Mouse (Mus musculus) naive thymus-derived CD4-positive, alpha-beta T cell, adult 2 months (primary cell): ENCODE data around the gene Tbc1d17.

Source experiments
- DNase-seq: peaks from one replicate; pipeline ENCODE4 v3.0.0-alpha.2; 2011; ENCODE audit warnings: low read depth

Gene Tbc1d17

GRCm38 (mm10) chr7:44823409-44823808 is 25.5 kb downstream of the Tbc1d17 start:
- DNase-seq, result peak; percentile 48

- no peak for DNase-seq
Measured at GRCm38 (mm10) chr7:44821666-44822448, 27.0 kb downstream of the Tbc1d17 start.

GRCm38 (mm10) chr7:44820525-44820924 is 28.4 kb downstream of the Tbc1d17 start:
- no peak for DNase-seq

GRCm38 (mm10) chr7:44819863-44820262 is 29.0 kb downstream of the Tbc1d17 start:
- DNase-seq, result no peak

GRCm38 (mm10) chr7:44819391-44819790 is 29.5 kb downstream of the Tbc1d17 start:
- no peak for DNase-seq

GRCm38 (mm10) chr7:44818751-44819235 is 30.1 kb downstream of the Tbc1d17 start:
- no peak for DNase-seq

- no peak for DNase-seq
Measured at GRCm38 (mm10) chr7:44818164-44818563, 30.7 kb downstream of the Tbc1d17 start.

GRCm38 (mm10) chr7:44817441-44817840 is 31.4 kb downstream of the Tbc1d17 start:
- no peak for DNase-seq

GRCm38 (mm10) chr7:44816470-44817021 is 32.3 kb downstream of the Tbc1d17 start, which contains the start of gene Atf5:
Atf5 (minus strand) TSS chr7:44816658.
- no peak for DNase-seq

GRCm38 (mm10) chr7:44815721-44816469 is 33.0 kb downstream of the Tbc1d17 start, which contains the start of the genes Nup62 and Il4i1:
Nup62 (plus strand) TSS chr7:44816088.
Il4i1 (plus strand) TSS chr7:44816387.
- DNase-seq, result peak; percentile 99

- DNase-seq, result no peak
Measured at GRCm38 (mm10) chr7:44814952-44815553, 33.8 kb downstream of the Tbc1d17 start.

- no peak for DNase-seq
Measured at GRCm38 (mm10) chr7:44814423-44814822, 34.5 kb downstream of the Tbc1d17 start.

GRCm38 (mm10) chr7:44813985-44814384 is 34.9 kb downstream of the Tbc1d17 start:
- DNase-seq, result no peak

- no peak for DNase-seq
Measured at GRCm38 (mm10) chr7:44812651-44813325, 36.1 kb downstream of the Tbc1d17 start.

- no peak for DNase-seq
Measured at GRCm38 (mm10) chr7:44810819-44811557, 37.9 kb downstream of the Tbc1d17 start.

- DNase-seq, result no peak
Measured at GRCm38 (mm10) chr7:44810365-44810764, 38.5 kb downstream of the Tbc1d17 start.

- no peak for DNase-seq
Measured at GRCm38 (mm10) chr7:44809466-44809865, 39.4 kb downstream of the Tbc1d17 start.

- DNase-seq, result no peak
Measured at GRCm38 (mm10) chr7:44808927-44809326, 40.0 kb downstream of the Tbc1d17 start.

GRCm38 (mm10) chr7:44792781-44793180 is 56.1 kb downstream of the Tbc1d17 start:
- DNase-seq, result no peak

- DNase-seq, result no peak
Measured at GRCm38 (mm10) chr7:44790066-44790465, 58.8 kb downstream of the Tbc1d17 start.

GRCm38 (mm10) chr7:44789531-44789930 is 59.3 kb downstream of the Tbc1d17 start:
- no peak for DNase-seq
